Mouse (Mus musculus): ENCODE results near the gene Olfr49. TPM values are rescaled to one million over a fixed set of nuclear protein-coding genes. Genes with fewer than 3 reads are reported as not detected.

Olfr49 gene
- polyA plus RNA-seq (2012; rRNA removed), result not detected in 2 replicates

DNA sequence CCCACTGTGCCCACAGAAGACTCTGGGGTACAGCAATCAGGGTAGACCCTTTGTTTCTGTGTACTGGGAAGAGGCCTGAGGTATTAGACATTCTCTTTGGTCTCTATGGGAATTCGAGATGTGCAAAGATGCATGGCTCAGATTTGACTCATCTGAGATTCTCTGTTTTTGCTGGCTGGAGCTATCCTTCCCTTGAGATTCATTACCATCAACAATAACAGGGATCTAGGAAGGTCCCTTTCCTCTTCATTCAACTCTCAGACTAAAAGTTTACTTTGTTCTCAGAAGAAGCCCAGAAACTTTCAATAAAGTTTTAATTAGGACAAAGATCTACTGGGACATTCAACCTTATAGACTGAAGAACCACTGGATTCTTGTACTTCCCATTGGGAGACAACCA is at the start of gene Olfr49:
TSS of gene Olfr49 (minus strand) at position 101 of the 400 bp plus-strand sequence.
- Histone ChIP-seq H3K27ac (ENCODE audit: insufficient read depth, low read depth, low read length) (no peak within 1 kb of the TSS), H3K4me3 (ENCODE audit: low read depth, low read length) (no peak within 1 kb of the TSS), H3K36me3 (ENCODE audit: control insufficient read depth, insufficient read depth, low read length) (no peaks in the 10 kb centered on the region), H3K4me1 (ENCODE audit: control insufficient read depth, insufficient read depth, insufficient read length, low read length) (no peaks in the 10 kb centered on the region), H3K27me3 (ENCODE audit: control insufficient read depth, insufficient read depth, low read length) (no peaks in the 10 kb centered on the region)
- TF ChIP-seq POLR2A (IDR thresholded peaks at IDR 0.05; ENCODE audit: low read depth, low read length) (no peak), CTCF (IDR thresholded peaks at IDR 0.05; ENCODE audit: extremely low read depth, insufficient read length, insufficient replicate concordance, low read depth, low read length) (no peak)
- 76% methylated on average over 1 of the region's 1 CpGs for WGBS

DNA sequence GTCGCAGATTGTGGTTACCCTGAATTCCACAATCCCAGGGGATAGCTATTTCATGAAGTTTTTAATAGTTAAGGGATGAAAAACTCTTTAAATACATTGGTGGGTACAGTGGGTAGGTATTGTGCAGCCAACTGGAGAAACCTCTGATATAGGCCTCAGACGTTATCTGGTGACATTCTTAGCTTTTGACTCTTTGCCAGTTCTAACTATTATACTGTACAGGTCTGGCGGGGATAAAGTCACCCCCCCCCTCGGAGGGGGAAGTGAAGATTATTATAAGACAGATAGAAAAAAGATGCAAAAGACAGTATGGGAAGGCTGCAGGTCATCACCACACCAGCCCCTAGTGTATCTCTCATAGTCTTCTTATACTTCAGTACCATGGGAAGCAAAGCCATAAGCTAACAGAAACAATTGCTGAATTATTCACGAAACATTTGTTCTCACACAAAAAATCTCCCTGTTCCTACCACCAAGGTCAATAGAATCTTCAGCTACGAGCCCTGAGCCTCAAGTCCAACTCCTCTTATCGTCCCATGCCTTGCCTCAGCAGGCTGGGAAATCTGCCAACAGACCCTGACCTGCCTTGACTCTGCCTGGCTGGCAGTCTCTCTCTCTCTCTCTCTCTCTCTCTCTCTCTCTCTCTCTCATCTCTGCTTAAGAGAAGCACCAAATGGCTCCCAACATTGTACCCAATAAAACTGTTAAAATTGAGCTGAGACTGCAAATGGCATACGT is 48.9 kb upstream of the Olfr49 start:
- H3K4me3 ChIP-seq (ENCODE audit: low read depth, low read length), result no peak overlapping the region
- H3K36me3 ChIP-seq (ENCODE audit: control insufficient read depth, insufficient read depth, low read length), result no peaks in the 10 kb centered on the region
- WGBS, result 31% methylated on average over 8 of the region's 8 CpGs
- H3K4me1 ChIP-seq (ENCODE audit: control insufficient read depth, insufficient read depth, insufficient read length, low read length), result peaks cover 6% of the 10 kb centered on the region
- no peaks in the 10 kb centered on the region for H3K27me3 ChIP-seq (ENCODE audit: control insufficient read depth, insufficient read depth, low read length)
- no peak for TF ChIP-seq CTCF (IDR thresholded peaks at IDR 0.05; ENCODE audit: extremely low read depth, insufficient read length, insufficient replicate concordance, low read depth, low read length)
- no peak for TF ChIP-seq POLR2A (IDR thresholded peaks at IDR 0.05; ENCODE audit: low read depth, low read length)
- no peak overlapping the region for H3K27ac ChIP-seq (ENCODE audit: insufficient read depth, low read depth, low read length)

DNA sequence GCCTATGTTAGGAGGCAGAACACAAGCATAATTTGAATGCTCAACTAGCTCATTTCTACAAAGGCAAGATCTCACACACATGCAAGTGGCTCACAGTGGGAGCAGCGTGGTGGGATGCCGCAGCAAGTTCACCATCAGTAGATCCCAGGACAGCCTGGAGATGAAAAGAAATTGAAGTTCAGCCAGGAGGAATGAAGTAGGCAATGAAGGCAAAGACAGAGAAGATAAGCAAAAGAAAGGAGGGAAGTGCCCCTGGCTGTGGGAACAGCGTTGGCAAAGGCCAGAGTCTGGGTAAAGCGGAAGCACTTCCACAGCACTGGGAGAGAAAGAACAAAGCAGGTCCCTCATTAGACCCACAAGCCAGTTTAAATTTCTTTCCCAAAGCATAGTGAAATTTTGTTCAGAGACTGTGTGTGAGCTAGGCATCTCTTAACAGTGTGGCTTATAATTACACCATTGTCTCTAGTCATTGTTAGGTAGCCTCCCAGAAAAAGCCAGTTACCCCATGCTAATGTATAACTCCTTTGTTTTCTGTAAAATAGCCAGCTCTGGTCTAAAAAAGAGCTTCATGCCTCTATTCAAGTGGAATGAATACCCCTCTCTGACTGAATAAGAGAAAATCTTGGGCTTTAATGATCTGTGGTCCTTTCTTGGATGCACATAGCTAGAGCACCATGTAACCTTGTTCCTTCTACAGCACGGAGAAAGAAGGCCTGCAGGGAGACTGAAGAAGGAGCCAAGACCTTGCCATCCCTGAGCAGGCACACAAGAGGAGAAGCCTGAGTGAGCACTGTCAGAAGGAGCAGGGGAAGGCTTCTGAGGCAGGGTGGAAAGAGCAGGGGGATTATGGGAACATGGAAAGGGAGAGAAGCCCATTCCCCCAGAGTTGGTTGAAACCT is 47.7 kb upstream of the Olfr49 start:
- 88% methylated on average over 5 of the region's 5 CpGs for WGBS

DNA sequence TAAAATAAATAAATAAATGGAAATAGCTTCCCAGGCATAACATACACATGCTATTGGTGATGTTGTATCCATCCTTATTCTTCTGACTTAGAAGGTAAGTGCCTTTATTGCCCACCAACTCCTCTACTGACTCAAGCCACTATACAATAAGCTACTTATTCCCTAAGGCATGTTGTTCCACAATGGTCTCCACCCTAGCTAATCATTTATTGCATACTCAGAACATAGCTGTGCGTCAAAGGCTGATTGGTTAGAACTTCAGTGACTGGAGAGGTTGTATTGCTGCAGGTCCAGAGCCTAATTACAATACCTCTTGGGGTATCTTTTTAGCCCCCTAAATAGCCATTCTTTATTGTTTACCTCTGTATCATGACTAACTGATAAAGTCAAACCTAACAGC is 46.4 kb upstream of the Olfr49 start:
- Histone ChIP-seq H3K4me3 (ENCODE audit: low read depth, low read length) (no peak overlapping the region), H3K27me3 (ENCODE audit: control insufficient read depth, insufficient read depth, low read length) (no peaks in the 10 kb centered on the region), H3K27ac (ENCODE audit: insufficient read depth, low read depth, low read length) (no peak overlapping the region), H3K4me1 (ENCODE audit: control insufficient read depth, insufficient read depth, insufficient read length, low read length) (peaks cover 4% of the 10 kb centered on the region; the same call in 1 of the 2 replicates), H3K36me3 (ENCODE audit: control insufficient read depth, insufficient read depth, low read length) (no peaks in the 10 kb centered on the region)
- no peak for TF ChIP-seq POLR2A (IDR thresholded peaks at IDR 0.05; ENCODE audit: low read depth, low read length)
- TF ChIP-seq CTCF (IDR thresholded peaks at IDR 0.05; ENCODE audit: extremely low read depth, insufficient read length, insufficient replicate concordance, low read depth, low read length), result no peak
- WGBS, result 38% methylated on average over 1 of the region's 1 CpGs

More for the DNA sequence above, 47.7 kb upstream of the Olfr49 start:
- Histone ChIP-seq H3K27ac (ENCODE audit: insufficient read depth, low read depth, low read length) (no peak overlapping the region), H3K4me1 (ENCODE audit: control insufficient read depth, insufficient read depth, insufficient read length, low read length) (peaks cover 6% of the 10 kb centered on the region), H3K36me3 (ENCODE audit: control insufficient read depth, insufficient read depth, low read length) (no peaks in the 10 kb centered on the region), H3K27me3 (ENCODE audit: control insufficient read depth, insufficient read depth, low read length) (no peaks in the 10 kb centered on the region), H3K4me3 (ENCODE audit: low read depth, low read length) (no peak overlapping the region)
- TF ChIP-seq POLR2A (IDR thresholded peaks at IDR 0.05; ENCODE audit: low read depth, low read length) (no peak), CTCF (IDR thresholded peaks at IDR 0.05; ENCODE audit: extremely low read depth, insufficient read length, insufficient replicate concordance, low read depth, low read length) (no peak)

DNA sequence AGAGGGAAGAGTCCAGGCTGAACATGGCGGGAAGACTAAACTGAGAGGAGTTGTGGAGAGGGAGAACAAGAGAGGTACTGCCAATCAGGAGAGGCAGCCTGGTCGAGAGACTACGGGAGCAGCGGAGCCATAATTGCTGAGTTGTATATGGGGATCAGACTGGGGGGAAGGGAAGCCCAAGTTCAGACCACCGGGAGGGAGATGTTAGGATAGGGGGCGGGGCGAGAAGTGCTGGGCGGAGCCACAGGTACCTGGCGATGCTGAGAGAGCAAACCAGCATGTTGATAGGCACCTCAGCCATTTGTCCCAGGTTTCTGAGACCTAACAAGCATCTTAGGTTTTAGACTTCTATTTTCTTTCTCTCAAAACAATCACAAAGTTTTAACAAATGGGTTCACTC is 44.5 kb upstream of the Olfr49 start:
- 68% methylated on average over 9 of the region's 9 CpGs for WGBS

DNA sequence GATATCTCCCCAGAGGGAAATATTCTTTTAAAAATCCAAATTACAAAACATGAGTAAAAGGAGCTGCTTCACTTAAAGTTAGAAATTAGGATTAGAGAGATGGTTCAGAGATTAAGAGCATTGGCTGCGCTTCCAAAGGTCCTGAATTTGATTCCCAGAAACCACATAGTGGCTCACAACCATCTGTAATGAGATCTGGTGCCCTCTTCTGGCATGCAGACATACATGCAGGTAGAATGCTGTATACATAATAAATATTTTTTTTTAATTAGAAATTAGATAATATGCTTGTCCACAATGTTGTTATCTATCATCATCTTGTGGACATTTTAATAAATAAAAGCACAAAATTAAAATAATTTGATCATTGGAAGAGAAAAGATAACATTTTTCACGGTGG is 43.8 kb upstream of the Olfr49 start:
- WGBS, result 83% methylated on average over 2 of the region's 2 CpGs
- TF ChIP-seq POLR2A (IDR thresholded peaks at IDR 0.05; ENCODE audit: low read depth, low read length) (no peak), CTCF (IDR thresholded peaks at IDR 0.05; ENCODE audit: extremely low read depth, insufficient read length, insufficient replicate concordance, low read depth, low read length) (no peak)

More for the DNA sequence above, 44.5 kb upstream of the Olfr49 start:
- Histone ChIP-seq H3K27me3 (ENCODE audit: control insufficient read depth, insufficient read depth, low read length) (no peaks in the 10 kb centered on the region), H3K27ac (ENCODE audit: insufficient read depth, low read depth, low read length) (no peak overlapping the region), H3K36me3 (ENCODE audit: control insufficient read depth, insufficient read depth, low read length) (no peaks in the 10 kb centered on the region), H3K4me1 (ENCODE audit: control insufficient read depth, insufficient read depth, insufficient read length, low read length) (peaks cover 4% of the 10 kb centered on the region; the same call in 1 of the 2 replicates), H3K4me3 (ENCODE audit: low read depth, low read length) (no peak overlapping the region)
- no peak for TF ChIP-seq CTCF (IDR thresholded peaks at IDR 0.05; ENCODE audit: extremely low read depth, insufficient read length, insufficient replicate concordance, low read depth, low read length)
- TF ChIP-seq POLR2A (IDR thresholded peaks at IDR 0.05; ENCODE audit: low read depth, low read length), result no peak

DNA sequence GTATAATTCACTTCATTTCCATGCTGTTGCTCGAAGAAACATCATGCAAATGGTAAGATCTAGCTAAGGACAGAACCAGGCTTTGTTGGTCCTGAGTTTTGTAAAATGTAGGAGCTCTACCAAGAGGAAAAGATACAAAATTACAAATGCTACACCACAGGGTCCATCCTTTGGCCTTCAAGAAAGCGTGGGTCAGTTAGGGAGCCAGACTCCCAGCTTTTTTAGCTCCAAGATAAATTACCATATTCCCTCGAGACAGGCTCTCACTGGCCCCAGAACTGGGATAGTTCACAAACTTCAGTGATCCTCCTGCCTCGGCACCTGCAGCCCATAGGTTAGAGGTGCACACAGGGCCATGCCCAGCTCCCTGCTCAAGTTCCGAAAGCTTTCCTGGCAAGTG is 39.7 kb upstream of the Olfr49 start:
- TF ChIP-seq POLR2A (IDR thresholded peaks at IDR 0.05; ENCODE audit: low read depth, low read length), result no peak
- no peak for TF ChIP-seq CTCF (IDR thresholded peaks at IDR 0.05; ENCODE audit: extremely low read depth, insufficient read length, insufficient replicate concordance, low read depth, low read length)
- Histone ChIP-seq H3K4me3 (ENCODE audit: low read depth, low read length) (no peak overlapping the region), H3K27me3 (ENCODE audit: control insufficient read depth, insufficient read depth, low read length) (no peaks in the 10 kb centered on the region), H3K4me1 (ENCODE audit: control insufficient read depth, insufficient read depth, insufficient read length, low read length) (no peaks in the 10 kb centered on the region), H3K27ac (ENCODE audit: insufficient read depth, low read depth, low read length) (no peak overlapping the region), H3K36me3 (ENCODE audit: control insufficient read depth, insufficient read depth, low read length) (no peaks in the 10 kb centered on the region)
- WGBS, result 84% methylated on average over 5 of the region's 5 CpGs

More for the DNA sequence above, 43.8 kb upstream of the Olfr49 start:
- Histone ChIP-seq H3K36me3 (ENCODE audit: control insufficient read depth, insufficient read depth, low read length) (no peaks in the 10 kb centered on the region), H3K27ac (ENCODE audit: insufficient read depth, low read depth, low read length) (no peak overlapping the region), H3K27me3 (ENCODE audit: control insufficient read depth, insufficient read depth, low read length) (no peaks in the 10 kb centered on the region), H3K4me3 (ENCODE audit: low read depth, low read length) (no peak overlapping the region), H3K4me1 (ENCODE audit: control insufficient read depth, insufficient read depth, insufficient read length, low read length) (no peaks in the 10 kb centered on the region)

Measured in small intestine, adult 2 months (tissue).